Mouse (Mus musculus) hindbrain, postnatal 0 days (tissue): ENCODE measurements around the gene Nhsl1. TPM values are rescaled to one million over a fixed set of nuclear protein-coding genes. Genes with fewer than 3 reads are reported as not detected.
A peak's percentile ranks its signal among the peaks of the same experiment; 100 is the strongest.

ENCODE experiments used
- ATAC-seq: fragments of 200-750 bp; cut with Nextera tagmentation; 2 replicates; pipeline ENCODE4 v1.8.0; 2017; ENCODE audit warnings: mild to moderate bottlenecking, moderate TSS enrichment, moderate library complexity
- DNase-seq: peaks from one replicate; pipeline ENCODE4 v3.0.0-alpha.2; 2015; ENCODE audit warnings: low spot score
- H3K27ac ChIP-seq: fragments of 300-500 bp; sonication (generic); 2 replicates; pipeline ENCODE4 v1.5.1; 2014; ENCODE audit warnings: mild to moderate bottlenecking
- H3K27me3 ChIP-seq: fragments of 300-500 bp; sonication (generic); 2 replicates; pipeline ENCODE4 v1.6.1; 2014; ENCODE audit warnings: low read length, mixed read lengths; ENCODE audit not compliant: insufficient read depth
- H3K36me3 ChIP-seq: fragments of 300-500 bp; sonication (generic); 2 replicates; pipeline ENCODE4 v1.6.1; 2014; ENCODE audit warnings: low read length, mixed read lengths; ENCODE audit not compliant: insufficient read depth
- H3K4me1 ChIP-seq: fragments of 300-500 bp; sonication (generic); 2 replicates; pipeline ENCODE4 v1.6.1; 2014; ENCODE audit warnings: antibody characterized with exemption, low read length, mixed read lengths; ENCODE audit not compliant: insufficient read depth
- H3K4me2 ChIP-seq: fragments of 300-500 bp; sonication (generic); 2 replicates; pipeline ENCODE4 v1.6.1; 2014; ENCODE audit warnings: low read depth, mild to moderate bottlenecking, low read length, moderate library complexity, mixed read lengths
- H3K4me3 ChIP-seq: fragments of 300-500 bp; sonication (generic); 2 replicates; pipeline ENCODE4 v1.5.1; 2014; ENCODE audit warnings: low read length
- H3K9ac ChIP-seq: fragments of 300-500 bp; sonication (generic); replicated peaks from 2 replicates; pipeline ENCODE4 v1.6.1; 2014; ENCODE audit warnings: mild to moderate bottlenecking, low read length, moderate library complexity, mixed read lengths
- H3K9me3 ChIP-seq: fragments of 300-500 bp; sonication (generic); 2 replicates; pipeline ENCODE4 v1.6.1; 2016; ENCODE audit warnings: low read length, mixed read lengths
- CTCF ChIP-seq: IDR thresholded peaks from 2 replicates; pipeline ENCODE4 v1.5.1; 2016; ENCODE audit warnings: antibody characterized with exemption, control low read depth, low read depth
- WGBS: fragments of 180-500 bp; shearing (Covaris S2); extraction: QIAGEN DNeasy Blood & Tissue Kit; methylation state at CpG from one replicate; pipeline ENCODE4 v1.1.7; 2014; 5-methylcytosine and 5-hydroxymethylcytosine counted together
- polyA plus RNA-seq: library from polyadenylated mRNA; unstranded; fragments of >200 nt; fragmentation: Nextera tagmentation; extraction: Ambion mirVana; gene quantifications from 2 replicates; pipeline ENCODE4 v1.2.1, GENCODE M21; 2015
- total RNA-seq: library from RNA; depleted of rRNA; stranded (reverse); fragments of >200 nt; gene quantifications from 2 replicates; pipeline ENCODE4 v1.2.3, GENCODE M21; 2014; rRNA removed

Nhsl1 gene
- total RNA-seq (29.6 and 38.9 TPM in 2 replicates), polyA plus RNA-seq (11.9 and 12.0 TPM in 2 replicates)

GRCm38 (mm10) chr10:18318916-18319481, at the start of gene Nhsl1:
Gene Nhsl1, plus strand, starts transcription at chr10:18318985.
- Histone ChIP-seq H3K36me3 (no peaks in the 10 kb centered on the region), H3K4me2 (peak within 1 kb of the TSS; percentile 98), H3K27ac (peak within 1 kb of the TSS; percentile 73), H3K27me3 (no peaks in the 10 kb centered on the region), H3K9ac (peak within 1 kb of the TSS; percentile 84), H3K4me1 (no peaks in the 10 kb centered on the region), H3K9me3 (no peaks in the 10 kb centered on the region), H3K4me3 (peak within 1 kb of the TSS; percentile 65)
- WGBS = under 1% methylated on average over 63 of the region's 63 CpGs
- peak; percentile 58 for TF ChIP-seq CTCF
- DNase-seq = peak; percentile 71
- peak; percentile 80 for ATAC-seq

DNA sequence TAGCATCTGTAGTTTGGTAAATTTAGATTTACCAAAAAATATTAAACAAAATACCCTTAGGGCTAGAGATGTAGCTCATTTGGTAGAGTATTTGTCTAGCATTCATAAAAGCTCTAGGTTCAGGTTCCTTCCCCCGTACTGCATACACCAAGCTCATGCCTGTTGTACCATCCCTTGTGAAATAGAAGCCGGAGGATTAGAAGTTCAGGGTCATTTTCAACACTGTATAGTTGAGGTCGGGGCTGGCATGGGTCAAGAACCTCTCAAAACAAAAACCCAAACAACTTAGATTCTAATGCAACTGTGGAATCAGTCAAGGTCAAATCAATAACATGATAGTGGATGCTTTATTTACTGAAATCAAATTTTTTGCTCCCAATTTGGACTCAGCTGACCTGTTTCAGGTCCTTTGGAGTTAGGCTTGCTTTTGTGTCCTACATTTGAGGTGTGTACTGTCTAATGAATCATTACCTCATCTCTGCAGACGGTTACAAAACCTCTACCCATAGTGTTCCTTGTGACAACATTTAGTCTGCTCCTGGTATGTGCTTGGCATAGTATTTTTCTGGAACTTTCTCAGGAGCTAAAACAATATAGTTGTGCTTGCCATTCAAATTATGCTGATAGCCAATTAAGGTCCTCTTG, 42.6 kb upstream of the Nhsl1 start:
- H3K27ac ChIP-seq = no peak overlapping the region
- WGBS = 86% methylated on average over 4 of the region's 4 CpGs

GRCm38 (mm10) chr10:18283991-18284390, 34.8 kb upstream of the Nhsl1 start:
- Histone ChIP-seq H3K4me3 (no peak overlapping the region), H3K9ac (no peak overlapping the region), H3K4me1 (no peaks in the 10 kb centered on the region), H3K36me3 (no peaks in the 10 kb centered on the region), H3K4me2 (no peak overlapping the region), H3K9me3 (no peaks in the 10 kb centered on the region), H3K27me3 (no peaks in the 10 kb centered on the region), H3K27ac (no peak overlapping the region)
- ATAC-seq (no peak), DNase-seq (no peak)
- TF ChIP-seq CTCF = no peak
- WGBS = 80% methylated on average over 5 of the region's 5 CpGs

More for the DNA sequence above, 42.6 kb upstream of the Nhsl1 start:
- Histone ChIP-seq H3K27me3 (no peaks in the 10 kb centered on the region), H3K4me2 (no peak overlapping the region), H3K36me3 (no peaks in the 10 kb centered on the region), H3K4me3 (no peak overlapping the region), H3K9ac (no peak overlapping the region), H3K9me3 (no peaks in the 10 kb centered on the region), H3K4me1 (no peaks in the 10 kb centered on the region)
- TF ChIP-seq CTCF = no peak
- DNase-seq (no peak), ATAC-seq (no peak)

GRCm38 (mm10) chr10:18289512-18289911, 29.3 kb upstream of the Nhsl1 start:
- 69% methylated on average over 1 of the region's 1 CpGs for WGBS
- H3K27me3 ChIP-seq = no peaks in the 10 kb centered on the region
- H3K9ac ChIP-seq = no peak overlapping the region
- H3K4me3 ChIP-seq = no peak overlapping the region
- H3K27ac ChIP-seq = no peak overlapping the region
- no peaks in the 10 kb centered on the region for H3K9me3 ChIP-seq
- TF ChIP-seq CTCF = no peak
- no peaks in the 10 kb centered on the region for H3K4me1 ChIP-seq
- no peak overlapping the region for H3K4me2 ChIP-seq
- ATAC-seq (no peak), DNase-seq (no peak)
- no peaks in the 10 kb centered on the region for H3K36me3 ChIP-seq

- no peaks in the 10 kb centered on the region for H3K27me3 ChIP-seq
- H3K4me2 ChIP-seq = no peak overlapping the region
- H3K4me3 ChIP-seq = no peak overlapping the region
- WGBS = 87% methylated on average over 5 of the region's 5 CpGs
- no peaks in the 10 kb centered on the region for H3K36me3 ChIP-seq
- ATAC-seq (no peak), DNase-seq (no peak)
- TF ChIP-seq CTCF = no peak
- no peak overlapping the region for H3K9ac ChIP-seq
- H3K9me3 ChIP-seq = no peaks in the 10 kb centered on the region
- H3K4me1 ChIP-seq = no peaks in the 10 kb centered on the region
- no peak overlapping the region for H3K27ac ChIP-seq
These were observed 13.7 kb upstream of the Nhsl1 start for GRCm38 (mm10) chr10:18305106-18305505.

- Histone ChIP-seq H3K27me3 (no peaks in the 10 kb centered on the region), H3K4me1 (no peaks in the 10 kb centered on the region), H3K4me2 (no peak overlapping the region), H3K9ac (no peak overlapping the region), H3K27ac (no peak overlapping the region), H3K36me3 (no peaks in the 10 kb centered on the region), H3K9me3 (no peaks in the 10 kb centered on the region), H3K4me3 (no peak overlapping the region)
- no peak for TF ChIP-seq CTCF
- ATAC-seq (no peak), DNase-seq (peak; percentile 42)
- WGBS = 77% methylated on average over 1 of the region's 1 CpGs
These were observed 3.7 kb upstream of the Nhsl1 start for GRCm38 (mm10) chr10:18315071-18315470.

- Histone ChIP-seq H3K4me1 (no peaks in the 10 kb centered on the region), H3K27me3 (no peaks in the 10 kb centered on the region), H3K4me2 (peak overlapping the region; percentile 98), H3K9me3 (no peaks in the 10 kb centered on the region), H3K4me3 (no peak overlapping the region), H3K9ac (no peak overlapping the region), H3K27ac (0 out of 2 replicates have a peak overlapping the region, but pooled peaks have one; percentile 73), H3K36me3 (no peaks in the 10 kb centered on the region)
- WGBS = 34% methylated on average over 10 of the region's 10 CpGs
- no peak for TF ChIP-seq CTCF
- DNase-seq = no peak
- ATAC-seq = no peak
These were observed 1.3 kb upstream of the Nhsl1 start for GRCm38 (mm10) chr10:18317521-18317920.
